Mouse (Mus musculus) spleen, postnatal 10 days (tissue): ENCODE data around the gene Kif6.
A peak's percentile ranks its signal among the peaks of the same experiment; 100 is the strongest.

Experiments
- DNase-seq, 2 experiments: peaks; one replicate each; pipeline ENCODE4 v3.0.0; 2021 to 2022; ENCODE audit warnings: low spot score in 2 of 2

Kif6 gene

GRCm38 (mm10) chr17:49894471-49894870 lies 279.5 kb downstream of the Kif6 start:
- no peak for DNase-seq

GRCm38 (mm10) chr17:49898849-49899331 lies 284.0 kb downstream of the Kif6 start:
- DNase-seq: peak; percentile 43 to 71

GRCm38 (mm10) chr17:49902613-49903012 lies 287.7 kb downstream of the Kif6 start:
- no peak for DNase-seq

GRCm38 (mm10) chr17:49923429-49923828 lies 308.5 kb downstream of the Kif6 start:
- DNase-seq: no peak

GRCm38 (mm10) chr17:49927611-49928010 lies 312.7 kb downstream of the Kif6 start:
- no peak for DNase-seq

- DNase-seq: no peak
Measured at GRCm38 (mm10) chr17:49933806-49934205, 318.9 kb downstream of the Kif6 start.

GRCm38 (mm10) chr17:49934586-49934985 lies 319.6 kb downstream of the Kif6 start:
- DNase-seq: no peak

GRCm38 (mm10) chr17:49935602-49936205 lies 320.8 kb downstream of the Kif6 start:
- peak; percentile 53 to 76 for DNase-seq

GRCm38 (mm10) chr17:49936214-49936613 lies 321.3 kb downstream of the Kif6 start:
- DNase-seq: no peak

- DNase-seq: no peak
Measured at GRCm38 (mm10) chr17:49939146-49939545, 324.2 kb downstream of the Kif6 start.

- DNase-seq: peak in 1 of 2 experiments; percentile 54
Measured at GRCm38 (mm10) chr17:49942674-49943073, 327.7 kb downstream of the Kif6 start.

GRCm38 (mm10) chr17:49951491-49951855 lies 336.5 kb downstream of the Kif6 start:
- DNase-seq: peak; percentile 75 to 90

GRCm38 (mm10) chr17:49951856-49952607 lies 337.1 kb downstream of the Kif6 start:
- no peak for DNase-seq

- DNase-seq: no peak
Measured at GRCm38 (mm10) chr17:49959021-49959420, 344.1 kb downstream of the Kif6 start.
